Mouse (Mus musculus) gastrocnemius, postnatal 4 days (tissue): ENCODE data around the gene Olfr432. TPM values are rescaled to one million over a fixed set of nuclear protein-coding genes. Genes with fewer than 3 reads are reported as not detected.
"Not testable (repeated sequence)": the region's sequence is repeated elsewhere in the genome, so short reads cannot be mapped to it uniquely, and the experiment has no call there.

ENCODE experiments used
- DNase-seq, 2 experiments: peaks; one replicate each; pipeline ENCODE4 v3.0.0; 2021 to 2022; ENCODE audit warnings: low spot score in 2 of 2, mixed read lengths in 2 of 2
- long read RNA-seq, 2 experiments: library from polyadenylated mRNA; stranded (forward); transcript quantifications; one replicate each; pipeline ENCODE4 v2.0.0; 2021
- total RNA-seq, 2 experiments: library from RNA; stranded (reverse); gene quantifications; 2 replicates each; pipeline ENCODE4 v1.2.3; 2021

The Olfr432 gene
- not detected for total RNA-seq
- long read RNA-seq, experiment 1, result 0 reads
- long read RNA-seq, experiment 2, result 0 reads

DNA sequence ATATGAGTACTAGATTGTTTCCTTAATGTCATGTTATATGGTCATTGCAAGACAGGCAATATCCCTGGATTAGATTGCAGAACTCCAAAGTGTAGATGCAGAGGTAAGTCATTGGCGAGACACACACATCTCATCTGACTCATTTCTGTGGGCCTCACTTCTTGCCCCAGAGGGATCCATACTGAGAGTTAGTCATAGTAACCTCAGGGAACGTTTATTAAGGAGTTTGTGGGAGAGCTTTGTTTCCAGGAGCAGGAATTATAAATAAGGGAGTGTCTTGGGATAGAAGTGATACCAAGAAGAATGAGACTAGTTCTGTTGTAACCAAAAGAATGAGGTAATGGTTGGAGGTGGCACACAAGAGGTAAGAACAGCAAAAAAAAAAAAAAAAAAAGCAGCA lies at the start of gene Olfr432:
Olfr432 (plus strand) TSS at position 313 of the 400 bp plus-strand sequence.
- DNase-seq, result no peak

DNA sequence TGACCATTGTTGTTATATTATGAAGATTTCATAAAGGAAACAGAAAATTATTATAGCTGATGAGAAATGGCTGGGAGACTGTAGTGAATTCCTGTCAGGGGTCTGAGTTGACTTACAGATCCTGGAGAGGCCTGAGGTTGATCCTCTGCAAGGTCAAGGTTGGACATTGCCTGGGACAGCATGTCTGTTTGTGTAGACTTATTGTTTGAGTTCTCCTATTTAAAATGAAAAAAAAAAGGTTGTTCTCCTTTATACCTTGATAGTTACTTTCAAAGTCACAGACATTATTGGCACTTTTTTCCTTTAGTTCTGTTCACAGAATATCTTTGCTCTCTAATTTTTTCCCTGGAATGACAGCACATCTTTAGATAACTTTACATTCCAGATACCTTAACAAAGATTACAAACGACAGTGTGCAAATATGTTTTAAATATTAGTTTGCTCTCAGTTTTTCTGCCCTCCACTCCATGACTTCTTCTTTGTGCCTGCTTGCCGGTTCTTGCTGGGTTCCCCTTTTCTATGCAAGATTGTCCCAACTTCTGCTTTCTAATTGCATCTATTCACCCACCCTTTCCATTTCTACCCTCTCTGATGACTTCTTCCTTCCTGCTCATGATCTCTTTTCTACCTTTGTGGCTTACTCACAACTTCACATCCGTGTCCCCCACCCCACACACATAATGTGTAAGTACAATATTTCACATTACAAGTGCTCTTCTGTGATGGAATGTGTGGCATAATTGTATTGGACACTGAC lies 44.5 kb upstream of the Olfr432 start:
- DNase-seq, result not testable (repeated sequence)

DNA sequence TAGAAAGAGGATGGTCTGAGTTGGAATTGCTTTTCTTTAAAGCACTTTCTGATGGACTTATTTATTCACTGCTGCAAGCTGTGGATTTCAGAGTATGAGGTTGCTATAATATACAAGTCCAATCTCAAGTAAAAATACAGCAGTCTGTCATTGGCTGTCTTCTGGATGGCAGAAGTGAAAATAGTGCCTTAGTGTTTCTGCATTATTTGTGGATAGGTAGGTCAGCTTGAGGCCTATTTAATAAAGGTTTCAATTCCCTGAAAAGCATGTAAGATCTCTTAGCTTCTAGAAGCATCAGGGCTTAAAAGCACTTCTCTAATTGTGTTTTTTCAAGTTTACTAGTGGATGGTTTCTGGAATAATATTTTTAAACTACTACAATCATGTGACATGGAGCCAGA lies 42.0 kb upstream of the Olfr432 start:
- DNase-seq, result not testable (repeated sequence)

DNA sequence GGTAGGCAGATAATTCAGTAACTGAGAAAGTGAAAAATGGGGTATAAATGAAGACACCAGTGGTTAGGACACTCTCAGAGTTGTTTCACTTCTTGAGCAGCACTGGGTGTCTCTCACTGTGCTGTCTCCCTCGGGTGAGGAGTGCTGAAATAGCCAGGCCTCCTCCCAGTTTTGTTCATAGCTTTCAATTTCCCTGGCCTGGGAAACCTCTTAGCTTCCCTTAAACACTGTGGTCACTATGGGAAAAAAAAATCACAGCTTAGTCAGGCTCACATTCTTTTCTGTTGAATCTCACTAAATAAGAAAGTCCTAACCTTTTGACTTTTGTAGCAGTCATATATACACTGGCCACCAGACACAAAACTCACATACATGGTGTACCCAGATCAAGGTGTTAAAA lies 17.3 kb upstream of the Olfr432 start, which contains the start of gene Ifi205:
Ifi205 (minus strand) TSS at position 113 of the 400 bp plus-strand sequence.
- no peak for DNase-seq

DNA sequence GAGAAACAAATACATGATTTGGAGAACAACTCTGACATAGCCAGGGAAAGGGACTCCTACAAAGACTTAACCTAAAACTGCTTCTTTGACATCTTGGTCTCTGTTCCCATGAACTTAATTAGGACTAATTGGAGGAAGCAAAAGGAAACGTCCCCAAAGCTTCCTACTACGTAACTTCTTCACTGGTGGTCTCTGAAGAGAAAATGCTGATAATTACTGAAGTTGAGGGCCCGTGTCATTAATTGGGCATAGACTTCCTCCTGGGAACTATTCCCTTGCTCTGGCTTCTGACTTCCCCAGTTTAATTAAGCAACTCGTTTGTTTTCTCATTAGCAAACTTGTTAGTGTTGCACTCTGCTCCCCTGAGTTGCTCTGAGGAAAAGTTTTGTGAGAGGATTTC lies 13.2 kb upstream of the Olfr432 start:
- no peak for DNase-seq

DNA sequence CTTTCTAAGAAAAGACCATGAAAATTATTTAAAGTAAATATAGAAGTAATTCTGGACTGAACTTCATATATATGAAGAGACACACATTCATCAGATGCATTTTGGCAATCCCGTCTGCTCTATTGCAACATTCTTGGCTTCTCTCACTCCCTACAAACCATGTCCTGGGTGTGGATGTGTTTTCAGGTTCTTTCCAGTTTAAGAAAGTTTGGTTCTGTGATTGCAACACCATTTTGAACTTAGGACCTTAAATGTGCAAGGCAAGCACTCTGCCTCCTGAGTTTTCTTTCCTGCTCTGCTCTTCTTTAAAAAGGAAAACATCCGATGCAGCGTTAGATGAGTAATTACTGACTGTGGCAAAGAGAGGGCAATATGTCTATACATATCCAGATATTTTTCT lies 10.5 kb upstream of the Olfr432 start:
- no peak for DNase-seq

DNA sequence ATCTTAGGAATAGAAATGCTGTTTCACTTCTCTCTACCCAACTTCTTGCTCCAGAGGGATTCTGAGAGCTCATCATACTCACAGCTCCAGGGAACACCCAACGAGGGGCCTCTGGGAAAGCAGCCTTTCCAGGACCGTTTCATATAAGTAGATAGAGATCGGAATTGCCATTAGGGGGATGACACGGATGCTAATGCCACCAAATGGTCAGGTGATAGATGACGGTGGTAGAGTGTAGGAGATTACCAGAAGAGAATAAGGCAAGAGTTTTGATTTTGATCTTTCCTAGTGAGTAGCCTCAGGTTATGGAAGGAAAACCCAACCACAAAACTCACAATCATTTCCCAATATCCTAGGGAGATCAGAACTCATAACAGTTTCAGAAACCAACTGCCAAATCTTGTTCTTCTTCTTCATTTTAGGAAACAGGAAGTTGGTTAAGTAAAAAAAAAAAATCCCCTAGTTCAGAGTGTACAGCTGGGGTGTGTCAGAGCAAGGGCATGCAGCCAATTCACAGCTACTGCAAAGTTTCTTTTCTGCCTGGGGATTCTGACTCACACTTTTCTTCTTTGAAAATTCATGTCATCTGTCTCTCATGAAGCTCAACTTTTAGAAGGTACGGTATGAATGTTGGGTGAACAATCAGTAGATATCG lies 8.4 kb upstream of the Olfr432 start, which contains the start of gene Olfr433:
Olfr433 (plus strand) TSS at position 183 of the 655 bp plus-strand sequence.
- DNase-seq, result peak in 1 of 2 experiments; percentile 19

DNA sequence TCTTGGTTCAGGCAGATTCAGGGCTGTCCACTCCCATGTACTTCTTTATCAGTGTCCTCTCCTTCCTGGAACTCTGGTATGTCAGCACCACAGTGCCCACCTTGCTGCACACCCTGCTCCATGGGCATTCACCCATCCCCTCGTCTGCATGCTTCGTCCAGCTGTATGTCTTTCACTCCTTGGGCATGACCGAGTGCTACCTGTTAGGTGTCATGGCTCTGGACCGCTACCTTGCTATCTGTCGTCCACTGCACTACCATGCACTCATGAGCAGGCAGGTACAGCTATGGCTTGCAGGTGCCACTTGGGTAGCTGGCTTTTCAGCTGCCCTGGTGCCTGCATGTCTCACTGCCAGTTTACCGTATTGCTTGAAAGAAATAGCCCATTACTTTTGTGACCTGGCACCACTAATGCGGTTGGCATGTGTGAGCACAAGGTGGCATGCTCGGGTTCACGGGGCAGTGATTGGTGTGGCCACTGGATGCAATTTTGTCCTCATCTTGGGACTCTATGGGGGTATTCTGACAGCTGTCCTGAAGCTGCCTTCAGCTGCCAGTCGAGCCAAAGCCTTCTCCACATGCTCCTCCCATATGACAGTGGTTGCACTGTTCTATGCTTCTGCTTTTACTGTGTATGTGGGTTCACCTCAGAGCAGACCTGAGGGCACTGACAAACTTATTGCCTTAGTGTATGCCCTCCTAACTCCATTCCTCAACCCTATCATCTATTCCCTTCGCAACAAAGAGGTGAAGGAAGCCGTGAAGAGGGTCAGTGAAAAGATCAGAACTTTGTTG lies 6.7 kb upstream of the Olfr432 start:
- DNase-seq, result not testable (repeated sequence)

DNA sequence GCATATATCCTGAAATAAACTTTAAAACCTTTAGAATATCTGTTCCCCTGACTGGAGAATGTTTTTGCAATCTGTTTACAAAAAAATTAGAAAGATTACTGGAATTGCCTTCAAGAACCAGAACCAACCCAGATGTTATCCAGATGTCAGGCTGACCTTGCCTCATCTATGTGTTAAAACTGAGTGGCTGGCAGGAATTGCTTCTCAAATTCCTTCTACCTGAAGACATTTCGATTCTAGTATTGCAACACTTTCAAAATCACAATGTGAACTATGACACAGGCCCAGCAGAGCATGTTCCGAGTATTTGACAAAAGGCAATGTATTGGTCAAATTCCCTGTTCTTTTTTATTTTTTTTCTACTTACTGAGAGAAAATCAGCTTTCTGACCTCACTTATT lies 4.6 kb upstream of the Olfr432 start:
- DNase-seq, result no peak

DNA sequence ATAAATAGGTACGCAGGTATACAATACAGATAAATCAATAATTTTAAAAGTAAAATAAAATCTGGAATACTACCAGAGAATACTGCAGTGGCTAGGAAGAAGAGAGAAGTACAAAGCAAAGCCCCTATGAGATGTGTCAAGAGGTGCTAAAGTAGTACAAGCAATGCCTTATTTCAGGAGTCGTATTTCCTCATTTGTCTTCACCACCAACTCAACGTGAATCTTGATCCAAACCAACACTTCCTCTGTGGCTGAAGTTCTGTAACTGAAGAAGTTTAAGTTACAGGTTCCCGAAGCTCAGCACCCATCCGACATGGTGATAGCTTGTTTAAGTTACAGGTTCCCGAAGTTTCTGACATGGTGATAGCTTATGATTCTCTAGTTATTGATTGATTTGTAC lies 778 bp upstream of the Olfr432 start:
- not testable (repeated sequence) for DNase-seq

DNA sequence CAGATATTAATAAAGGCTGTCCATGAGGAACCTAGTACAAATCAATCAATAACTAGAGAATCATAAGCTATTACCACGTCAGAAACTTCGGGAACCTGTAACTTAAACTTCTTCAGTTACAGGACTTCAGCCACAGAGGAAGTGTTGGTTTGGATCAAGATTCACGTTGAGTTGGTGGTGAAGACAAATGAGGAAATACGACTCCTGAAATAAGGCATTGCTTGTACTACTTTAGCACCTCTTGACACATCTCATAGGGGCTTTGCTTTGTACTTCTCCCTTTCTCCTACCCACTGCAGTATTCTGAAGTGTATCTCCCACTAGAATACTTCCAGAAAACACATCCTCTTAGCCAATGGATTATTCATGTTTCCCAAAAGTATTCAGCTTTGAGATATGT lies 352 bp downstream of the Olfr432 start:
- DNase-seq, result not testable (repeated sequence)

DNA sequence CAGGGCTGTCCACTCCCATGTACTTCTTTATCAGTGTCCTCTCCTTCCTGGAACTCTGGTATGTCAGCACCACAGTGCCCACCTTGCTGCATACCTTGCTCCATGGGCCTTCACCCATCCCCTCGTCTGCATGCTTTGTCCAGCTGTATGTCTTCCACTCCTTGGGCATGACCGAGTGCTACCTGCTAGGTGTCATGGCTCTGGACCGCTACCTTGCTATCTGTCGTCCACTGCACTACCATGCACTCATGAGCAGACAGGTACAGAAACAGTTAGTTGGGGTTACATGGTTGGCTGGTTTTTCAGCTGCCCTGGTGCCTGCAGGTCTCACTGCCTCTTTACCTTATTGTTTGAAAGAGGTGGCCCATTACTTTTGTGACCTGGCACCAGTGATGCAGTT lies 1.5 kb downstream of the Olfr432 start:
- DNase-seq, result no peak

DNA sequence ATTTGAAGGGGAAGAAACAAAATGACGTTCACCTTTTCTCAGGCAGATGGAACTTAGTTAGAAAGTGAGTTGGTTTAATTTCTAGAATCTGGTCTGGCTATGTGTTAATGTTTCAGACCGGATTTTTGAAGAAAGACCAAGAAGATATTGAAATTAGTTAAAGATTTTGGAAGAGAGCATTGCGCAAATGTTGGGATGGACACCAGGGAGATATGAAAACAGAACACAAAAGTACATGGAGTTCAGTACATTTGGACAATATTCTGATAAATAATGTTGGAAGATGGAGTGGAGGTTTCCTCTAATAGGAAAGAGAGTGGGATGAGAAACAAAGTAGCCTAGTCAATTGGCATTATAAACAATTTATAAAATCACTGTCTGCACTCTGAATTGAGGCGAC lies 2.5 kb downstream of the Olfr432 start:
- no peak for DNase-seq

DNA sequence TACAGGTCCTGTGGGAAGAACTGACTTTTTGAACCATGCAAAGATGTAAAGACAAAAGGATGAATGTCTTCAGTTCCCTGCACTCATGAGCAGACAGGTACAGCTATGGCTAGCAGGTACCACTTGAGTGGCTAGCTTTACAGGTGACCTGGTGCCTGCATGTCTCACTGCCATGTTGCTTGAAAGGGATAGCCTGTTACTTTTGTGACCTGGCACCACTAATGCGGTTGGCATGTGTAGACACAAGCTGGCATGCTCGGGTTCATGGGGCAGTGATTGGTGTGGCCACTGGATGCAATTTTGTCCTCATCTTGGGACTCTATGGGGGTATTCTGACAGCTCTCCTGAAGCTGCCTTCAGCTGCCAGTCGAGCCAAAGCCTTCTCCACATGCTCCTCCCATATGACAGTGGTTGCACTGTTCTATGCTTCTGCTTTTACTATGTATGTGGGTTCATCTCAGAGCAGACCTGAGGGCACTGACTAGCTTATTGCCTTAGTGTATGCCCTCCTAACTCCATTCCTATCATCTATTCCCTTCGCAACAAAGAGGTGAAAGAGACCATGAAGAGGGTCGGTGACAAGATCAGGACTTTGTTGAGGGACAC lies 3.0 kb downstream of the Olfr432 start:
- DNase-seq, result no peak

DNA sequence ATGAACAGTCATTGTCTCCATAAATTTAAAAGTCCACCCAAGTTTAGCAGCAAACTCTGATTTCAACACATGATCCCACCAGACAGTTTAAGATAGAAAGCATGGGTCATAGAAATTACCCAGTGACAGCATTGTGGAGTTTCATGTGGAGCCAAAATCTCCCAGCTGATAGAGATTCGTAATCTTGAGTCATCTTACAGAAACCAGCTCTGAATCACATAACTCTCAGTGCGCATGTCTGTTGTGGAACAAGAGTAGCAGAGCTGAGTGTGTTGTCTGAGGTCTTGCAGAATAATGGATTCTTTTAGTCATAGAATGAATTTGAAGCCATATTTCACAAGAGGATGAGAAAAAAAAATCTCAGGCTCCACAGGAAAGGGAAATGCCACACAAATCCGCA lies 4.0 kb downstream of the Olfr432 start:
- DNase-seq, result no peak

DNA sequence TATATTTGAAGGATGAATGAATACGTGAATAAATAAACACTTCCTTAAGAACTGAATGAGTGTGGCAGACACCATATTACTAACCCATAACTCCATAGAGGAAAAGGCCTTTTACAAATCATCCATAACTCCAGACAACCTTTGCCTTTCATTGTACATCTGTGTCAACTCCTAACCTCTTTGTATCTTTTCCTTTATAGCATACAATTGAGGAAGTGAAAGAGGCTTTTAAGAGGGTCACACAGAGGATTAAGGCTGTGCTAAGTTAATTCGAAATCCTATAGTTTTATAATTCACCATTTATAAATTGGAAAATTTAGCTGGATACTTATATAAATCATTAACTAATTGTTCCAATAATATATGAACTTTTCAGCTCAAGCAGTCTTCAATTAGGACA lies 6.2 kb downstream of the Olfr432 start:
- DNase-seq, result no peak

DNA sequence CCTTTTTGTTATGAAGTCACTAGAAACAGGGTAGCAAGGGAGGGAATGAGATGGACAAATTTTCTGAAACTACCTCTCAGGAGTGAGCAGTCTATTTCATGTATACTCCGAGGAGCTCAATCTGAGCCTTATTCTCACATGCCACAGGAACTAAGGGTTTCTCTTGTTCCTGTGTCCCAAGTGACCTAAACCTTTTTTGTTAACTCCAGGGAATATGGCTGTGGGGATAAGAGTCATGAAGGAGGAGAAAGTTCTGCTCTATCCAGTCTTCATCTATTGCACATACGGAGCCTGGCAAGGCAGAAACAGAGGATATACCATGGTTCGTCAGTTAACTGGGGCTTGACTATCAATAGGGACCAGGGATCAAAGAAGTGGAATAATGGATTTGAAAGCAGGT lies 17.3 kb downstream of the Olfr432 start, which contains the start of gene Olfr430:
Olfr430 (plus strand) TSS at position 301 of the 400 bp plus-strand sequence.
- no peak for DNase-seq

DNA sequence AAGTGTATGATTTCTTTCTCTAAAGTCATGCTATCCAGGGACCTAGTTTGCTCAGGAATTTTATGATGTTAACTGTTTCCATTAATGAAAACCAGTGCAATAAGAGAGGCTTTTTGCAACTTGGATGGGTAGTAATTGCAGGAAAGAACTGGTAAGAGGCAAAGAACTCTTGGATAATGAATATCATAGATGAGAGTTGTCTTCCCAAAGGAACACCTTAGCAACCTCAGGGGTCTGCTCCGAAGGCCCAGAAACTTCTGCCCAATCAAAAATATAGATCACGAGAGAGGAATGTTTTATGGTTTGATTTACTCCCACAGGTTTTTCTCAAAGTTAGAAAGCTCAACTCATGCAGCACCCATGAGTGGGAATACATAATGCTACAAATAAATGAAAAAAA lies 35.0 kb downstream of the Olfr432 start, which contains the start of gene Olfr429:
Olfr429 (plus strand) TSS at position 301 of the 400 bp plus-strand sequence.
- DNase-seq, result no peak

DNA sequence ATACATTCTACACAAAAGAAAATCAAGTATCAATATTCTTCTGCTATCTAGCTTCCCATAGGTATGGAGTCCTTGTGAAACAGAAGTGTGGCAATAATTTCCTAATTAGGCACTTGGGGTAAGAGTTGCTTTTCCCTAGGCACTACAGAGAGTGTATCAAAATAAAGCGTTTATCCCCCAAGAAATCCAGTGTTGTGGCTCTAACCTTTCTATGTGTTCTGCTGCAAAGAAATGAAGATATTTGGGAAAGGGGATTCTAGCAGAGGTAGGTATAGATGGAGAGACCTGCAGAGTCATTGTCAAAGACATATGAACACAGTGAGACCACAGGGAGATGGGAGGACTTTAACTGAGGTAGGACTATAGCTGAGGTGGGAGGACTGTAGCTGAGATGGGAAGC lies 47.6 kb downstream of the Olfr432 start, which contains the start of gene Olfr427:
Olfr427 (plus strand) TSS at position 301 of the 400 bp plus-strand sequence.
- no peak for DNase-seq

DNA sequence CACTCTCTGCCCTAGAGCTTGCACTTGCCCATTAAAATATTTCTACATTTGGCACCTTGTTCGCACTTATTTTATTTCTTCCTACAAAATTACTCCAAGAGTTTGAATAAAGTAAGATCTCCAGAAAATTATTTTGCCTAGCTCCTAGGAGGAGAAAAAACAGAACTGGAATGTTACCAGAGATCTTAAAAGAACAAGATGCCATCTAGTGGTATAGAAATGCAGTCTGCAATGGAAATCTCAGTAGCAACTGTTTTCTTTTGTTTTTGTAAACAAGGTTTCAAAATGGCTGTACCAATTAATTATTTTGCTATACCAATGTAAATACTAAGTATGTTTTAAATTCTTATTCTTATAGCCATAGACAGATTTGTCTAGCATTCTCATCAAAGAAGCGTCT lies 54.7 kb downstream of the Olfr432 start:
- DNase-seq, result no peak
